Mouse (Mus musculus) intestine, embryonic 15.5 days (tissue): Measurements from ENCODE around the gene Plekhb2. TPM values are rescaled to one million over a fixed set of nuclear protein-coding genes. Genes with fewer than 3 reads are reported as not detected.
A peak's percentile ranks its signal among the peaks of the same experiment; 100 is the strongest.

Experiments
- ATAC-seq: fragments of 200-750 bp; cut with Nextera tagmentation; 2 replicates; pipeline ENCODE4 v1.8.0; 2017; ENCODE audit warnings: moderate TSS enrichment, moderate library complexity
- H3K27ac ChIP-seq: fragments of 300-500 bp; sonication (generic); 2 replicates; pipeline ENCODE4 v1.5.1; 2015; ENCODE audit warnings: mild to moderate bottlenecking, inconsistent platforms
- H3K27me3 ChIP-seq: fragments of 300-500 bp; sonication (generic); replicated peaks from 2 replicates; pipeline ENCODE4 v1.6.1; 2015; ENCODE audit warnings: inconsistent platforms
- H3K36me3 ChIP-seq: fragments of 300-500 bp; sonication (generic); 2 replicates; pipeline ENCODE4 v1.6.1; 2015; ENCODE audit warnings: inconsistent platforms
- H3K4me1 ChIP-seq: fragments of 300-500 bp; sonication (generic); replicated peaks from 2 replicates; pipeline ENCODE4 v1.6.1; 2015; ENCODE audit warnings: inconsistent platforms
- H3K4me2 ChIP-seq: fragments of 300-500 bp; sonication (generic); replicated peaks from 2 replicates; pipeline ENCODE4 v1.6.1; 2015; ENCODE audit warnings: mild to moderate bottlenecking, inconsistent platforms
- H3K4me3 ChIP-seq: fragments of 300-500 bp; sonication (generic); replicated peaks from 2 replicates; pipeline ENCODE4 v1.5.1; 2015; ENCODE audit warnings: inconsistent platforms
- H3K9ac ChIP-seq: fragments of 300-500 bp; sonication (generic); 2 replicates; pipeline ENCODE4 v1.6.1; 2015; ENCODE audit warnings: inconsistent platforms
- H3K9me3 ChIP-seq: fragments of 300-500 bp; sonication (generic); 2 replicates; pipeline ENCODE4 v1.6.1; 2016; ENCODE audit warnings: inconsistent platforms
- WGBS: fragments of 180-500 bp; shearing (Covaris S2); methylation state at CpG from one replicate; pipeline ENCODE4 v1.1.7; 2015; 5-methylcytosine and 5-hydroxymethylcytosine counted together
- polyA plus RNA-seq: library from polyadenylated mRNA; unstranded; fragments of >200 nt; fragmentation: Nextera tagmentation; extraction: Ambion mirVana; gene quantifications from 2 replicates; pipeline ENCODE4 v1.2.1, GENCODE M21; 2015

Gene Plekhb2
- polyA plus RNA-seq, 1 experiment from 2014 or later, result 78.3 TPM

DNA sequence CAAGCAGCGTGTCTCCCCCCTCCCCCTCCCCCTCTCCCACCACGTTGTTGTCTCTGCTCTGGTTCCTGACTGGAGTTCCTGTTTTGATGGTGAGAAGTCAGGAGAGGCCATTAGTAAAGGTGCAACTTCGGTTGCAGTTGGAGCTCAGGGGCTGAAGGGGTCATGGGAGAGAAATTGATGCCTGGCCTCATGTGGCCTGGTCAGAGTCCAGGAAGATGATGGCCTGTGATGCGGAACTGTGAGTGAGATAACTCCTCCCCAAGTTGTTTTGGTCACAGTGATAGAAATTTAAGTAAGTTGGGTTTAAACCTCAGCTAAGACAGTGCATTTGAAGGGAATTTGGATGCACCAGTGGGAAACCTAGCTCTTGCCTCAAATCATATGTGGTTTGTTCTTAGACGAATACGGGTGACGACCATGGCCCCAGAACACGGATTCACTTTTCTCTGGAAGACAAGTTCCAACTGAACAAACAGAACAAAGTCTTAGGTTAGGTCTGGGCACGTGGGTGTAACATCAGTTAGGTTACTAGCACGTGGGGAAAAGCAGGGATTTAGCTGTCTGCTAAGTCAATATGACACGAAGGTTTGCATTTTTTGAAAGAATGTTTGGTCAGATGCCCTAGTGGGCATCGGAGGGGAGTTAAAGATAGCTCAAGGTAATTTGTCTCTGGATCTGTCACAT lies 5.4 kb downstream of the Plekhb2 start:
- H3K9ac ChIP-seq, result no peak overlapping the region
- no peaks in the 10 kb centered on the region for H3K27me3 ChIP-seq
- WGBS, result 76% methylated on average over 12 of the region's 12 CpGs
- 0 out of 2 replicates have a peak, but pooled peaks cover 6% of the 10 kb centered on the region for H3K4me1 ChIP-seq
- H3K4me3 ChIP-seq, result no peak overlapping the region
- H3K4me2 ChIP-seq, result no peak overlapping the region
- H3K9me3 ChIP-seq, result no peaks in the 10 kb centered on the region
- no peak for ATAC-seq
- H3K27ac ChIP-seq, result no peak overlapping the region
- no peaks in the 10 kb centered on the region for H3K36me3 ChIP-seq

DNA sequence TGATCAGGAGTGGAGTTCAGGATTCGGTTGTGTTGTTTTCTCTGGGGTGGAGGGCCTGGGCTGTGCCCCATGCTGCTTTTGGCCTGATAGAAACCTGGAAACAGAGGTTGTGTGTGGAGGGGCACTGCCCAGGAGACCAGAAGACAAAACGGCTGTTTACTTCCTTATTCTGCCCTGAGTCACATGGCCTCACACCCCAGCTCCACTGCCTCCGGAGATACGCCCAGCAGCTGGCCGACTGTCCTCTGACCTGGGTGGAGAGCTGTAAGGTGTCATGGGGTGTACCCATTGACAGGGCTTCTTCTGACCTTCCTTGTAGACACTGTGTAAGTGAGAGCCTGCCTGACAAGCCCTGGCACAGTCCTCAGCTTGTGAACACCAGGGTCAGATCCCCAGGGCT lies 8.9 kb downstream of the Plekhb2 start:
- H3K27ac ChIP-seq, result peak overlapping the region; percentile 54; the same call in 1 of the 2 replicates
- 42% methylated on average over 5 of the region's 5 CpGs for WGBS
- H3K9me3 ChIP-seq, result no peaks in the 10 kb centered on the region
- no peaks in the 10 kb centered on the region for H3K27me3 ChIP-seq
- H3K4me2 ChIP-seq, result no peak overlapping the region
- H3K9ac ChIP-seq, result no peak overlapping the region
- 0 out of 2 replicates have a peak, but pooled peaks cover 3% of the 10 kb centered on the region for H3K4me1 ChIP-seq
- no peaks in the 10 kb centered on the region for H3K36me3 ChIP-seq
- ATAC-seq, result peak; percentile 93
- H3K4me3 ChIP-seq, result no peak overlapping the region

DNA sequence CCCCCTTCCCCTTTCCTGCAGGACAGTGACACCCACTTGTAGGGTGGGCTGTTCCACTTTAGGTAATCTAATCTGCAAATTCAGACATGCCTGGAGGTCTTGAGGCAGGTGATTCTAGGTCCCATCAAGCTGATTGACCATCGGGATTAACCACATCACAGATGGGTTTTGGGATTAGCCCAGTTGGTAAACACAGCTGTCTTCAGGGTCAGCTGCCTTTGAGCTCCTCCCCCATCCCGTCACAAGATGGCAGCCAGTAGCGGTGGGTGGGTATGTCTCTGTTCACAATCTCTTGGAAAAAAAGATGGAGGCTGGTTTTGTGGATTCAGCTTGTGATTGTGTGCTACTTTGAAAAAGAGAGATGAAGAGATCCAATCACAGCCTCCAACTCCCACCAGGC lies 10.0 kb downstream of the Plekhb2 start:
- Histone ChIP-seq H3K4me3 (no peak overlapping the region), H3K4me2 (no peak overlapping the region), H3K36me3 (no peaks in the 10 kb centered on the region), H3K9me3 (no peaks in the 10 kb centered on the region), H3K4me1 (0 out of 2 replicates have a peak, but pooled peaks cover 3% of the 10 kb centered on the region), H3K9ac (no peak overlapping the region), H3K27me3 (no peaks in the 10 kb centered on the region), H3K27ac (no peak overlapping the region)
- no peak for ATAC-seq
- 90% methylated on average over 3 of the region's 3 CpGs for WGBS

DNA sequence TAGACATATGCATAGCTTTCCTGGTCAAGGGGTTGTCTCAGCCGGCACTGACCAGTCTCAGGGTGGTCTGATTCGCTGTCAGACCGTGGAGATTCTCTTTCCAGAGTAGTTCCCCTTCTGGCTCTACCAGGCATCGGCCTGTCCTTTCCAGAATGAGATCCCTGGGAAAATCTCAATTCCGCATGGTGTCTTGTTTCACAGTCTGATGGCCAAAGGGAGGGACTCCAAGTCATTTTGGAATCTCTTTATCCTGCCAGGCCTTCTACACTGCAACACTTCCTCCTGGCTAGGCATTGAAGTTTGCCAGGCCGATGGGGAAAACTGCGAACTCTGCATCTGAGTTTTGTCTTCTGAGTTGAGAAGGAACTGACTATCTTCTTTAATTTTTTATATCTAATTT lies 10.4 kb downstream of the Plekhb2 start:
- no peak overlapping the region for H3K4me2 ChIP-seq
- no peak overlapping the region for H3K27ac ChIP-seq
- WGBS, result 86% methylated on average over 7 of the region's 7 CpGs
- H3K27me3 ChIP-seq, result no peaks in the 10 kb centered on the region
- no peak overlapping the region for H3K4me3 ChIP-seq
- no peak overlapping the region for H3K9ac ChIP-seq
- H3K4me1 ChIP-seq, result 0 out of 2 replicates have a peak, but pooled peaks cover 3% of the 10 kb centered on the region
- no peak for ATAC-seq
- H3K9me3 ChIP-seq, result no peaks in the 10 kb centered on the region
- H3K36me3 ChIP-seq, result no peaks in the 10 kb centered on the region

DNA sequence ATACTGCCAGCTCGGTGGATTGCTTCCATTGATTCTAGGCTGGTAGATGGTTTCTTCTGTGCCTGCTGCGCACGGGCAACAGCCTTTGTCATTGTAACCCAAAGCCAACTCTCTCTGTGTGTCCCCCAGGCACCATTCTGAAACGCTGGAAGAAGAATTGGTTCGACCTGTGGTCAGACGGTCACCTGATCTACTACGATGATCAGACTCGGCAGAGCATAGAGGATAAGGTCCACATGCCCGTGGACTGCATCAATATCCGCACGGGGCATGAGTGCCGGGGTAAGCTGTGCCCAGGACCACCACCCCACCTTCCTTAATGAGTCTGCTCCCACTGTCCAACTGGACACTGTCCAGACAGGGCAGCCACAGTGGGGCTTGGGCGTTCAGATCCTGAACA lies 13.1 kb downstream of the Plekhb2 start:
- H3K4me3 ChIP-seq, result no peak overlapping the region
- no peak for ATAC-seq
- H3K27ac ChIP-seq, result no peak overlapping the region
- H3K9me3 ChIP-seq, result no peaks in the 10 kb centered on the region
- no peak overlapping the region for H3K9ac ChIP-seq
- 92% methylated on average over 13 of the region's 13 CpGs for WGBS
- no peak overlapping the region for H3K4me2 ChIP-seq
- no peaks in the 10 kb centered on the region for H3K27me3 ChIP-seq
- H3K36me3 ChIP-seq, result no peaks in the 10 kb centered on the region
- H3K4me1 ChIP-seq, result 0 out of 2 replicates have a peak, but pooled peaks cover 3% of the 10 kb centered on the region

DNA sequence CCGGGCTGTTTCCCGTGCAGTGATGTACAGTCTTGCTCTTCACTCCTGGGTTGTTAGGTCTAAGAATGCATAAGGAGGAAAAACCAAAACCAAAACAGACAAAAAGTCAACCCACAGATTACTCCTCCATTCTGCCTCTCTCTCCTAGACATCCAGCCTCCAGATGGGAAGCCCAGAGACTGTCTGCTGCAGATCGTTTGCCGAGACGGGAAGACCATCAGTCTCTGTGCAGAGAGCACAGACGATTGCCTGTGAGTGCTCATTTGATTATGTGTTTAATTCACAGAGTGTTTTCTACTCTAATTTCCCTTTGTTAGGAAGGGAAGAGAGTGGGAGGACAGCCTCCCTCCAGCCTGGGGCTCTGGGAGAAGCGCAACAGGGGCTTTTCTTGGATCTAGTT lies 13.5 kb downstream of the Plekhb2 start:
- H3K4me2 ChIP-seq, result no peak overlapping the region
- H3K36me3 ChIP-seq, result 0 out of 2 replicates have a peak, but pooled peaks cover 3% of the 10 kb centered on the region
- H3K27ac ChIP-seq, result no peak overlapping the region
- WGBS, result 74% methylated on average over 7 of the region's 7 CpGs
- no peaks in the 10 kb centered on the region for H3K9me3 ChIP-seq
- no peaks in the 10 kb centered on the region for H3K27me3 ChIP-seq
- H3K4me1 ChIP-seq, result 0 out of 2 replicates have a peak, but pooled peaks cover 3% of the 10 kb centered on the region
- H3K4me3 ChIP-seq, result no peak overlapping the region
- no peak overlapping the region for H3K9ac ChIP-seq
- ATAC-seq, result no peak

DNA sequence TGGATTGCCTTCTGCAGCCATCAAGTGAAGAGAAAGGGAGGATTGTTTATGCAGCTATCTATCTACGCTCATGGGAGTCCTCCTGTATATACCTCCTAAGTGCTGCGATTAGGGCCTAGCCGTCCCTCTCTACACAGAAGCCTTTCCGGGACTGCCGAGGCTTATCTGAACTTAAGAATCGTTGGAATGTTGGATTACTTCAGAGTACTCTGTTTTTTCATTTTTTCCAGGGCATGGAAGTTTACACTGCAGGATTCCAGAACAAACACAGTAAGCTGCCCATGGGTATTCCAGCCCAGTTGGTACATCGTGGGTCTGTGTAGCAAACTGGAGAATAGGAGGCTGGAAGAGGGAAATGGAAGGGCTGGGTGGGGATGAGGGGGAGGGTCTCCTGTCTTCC lies 14.5 kb downstream of the Plekhb2 start:
- H3K4me2 ChIP-seq, result no peak overlapping the region
- no peaks in the 10 kb centered on the region for H3K27me3 ChIP-seq
- H3K4me1 ChIP-seq, result no peaks in the 10 kb centered on the region
- H3K4me3 ChIP-seq, result no peak overlapping the region
- no peaks in the 10 kb centered on the region for H3K9me3 ChIP-seq
- no peak overlapping the region for H3K27ac ChIP-seq
- WGBS, result 43% methylated on average over 7 of the region's 7 CpGs
- no peak for ATAC-seq
- peaks cover 3% of the 10 kb centered on the region; the same call in 1 of the 2 replicates for H3K36me3 ChIP-seq
- no peak overlapping the region for H3K9ac ChIP-seq

DNA sequence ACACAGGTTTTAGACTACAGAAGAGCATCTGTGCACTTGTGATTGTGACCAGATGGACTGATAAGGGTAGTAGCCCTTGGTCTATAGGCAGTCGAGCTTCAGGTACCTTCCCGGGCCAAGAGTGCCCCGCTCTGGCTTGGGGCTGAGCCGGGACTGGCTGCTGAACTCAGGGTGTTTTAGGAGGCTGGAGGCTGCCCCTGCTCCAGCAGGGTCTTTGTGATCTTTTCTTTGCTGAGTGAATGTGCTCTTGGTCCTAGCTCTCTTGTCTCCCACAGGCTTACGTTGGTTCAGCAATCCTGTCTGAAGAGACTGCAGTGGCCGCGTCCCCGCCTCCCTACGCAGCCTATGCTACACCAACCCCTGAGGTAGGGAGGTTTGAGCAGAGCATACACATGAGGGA lies 16.1 kb downstream of the Plekhb2 start:
- H3K4me3 ChIP-seq, result no peak overlapping the region
- no peaks in the 10 kb centered on the region for H3K9me3 ChIP-seq
- no peaks in the 10 kb centered on the region for H3K27me3 ChIP-seq
- H3K4me1 ChIP-seq, result no peaks in the 10 kb centered on the region
- 88% methylated on average over 9 of the region's 9 CpGs for WGBS
- no peak overlapping the region for H3K9ac ChIP-seq
- peaks cover 9% of the 10 kb centered on the region for H3K36me3 ChIP-seq
- H3K4me2 ChIP-seq, result no peak overlapping the region
- ATAC-seq, result no peak
- no peak overlapping the region for H3K27ac ChIP-seq

DNA sequence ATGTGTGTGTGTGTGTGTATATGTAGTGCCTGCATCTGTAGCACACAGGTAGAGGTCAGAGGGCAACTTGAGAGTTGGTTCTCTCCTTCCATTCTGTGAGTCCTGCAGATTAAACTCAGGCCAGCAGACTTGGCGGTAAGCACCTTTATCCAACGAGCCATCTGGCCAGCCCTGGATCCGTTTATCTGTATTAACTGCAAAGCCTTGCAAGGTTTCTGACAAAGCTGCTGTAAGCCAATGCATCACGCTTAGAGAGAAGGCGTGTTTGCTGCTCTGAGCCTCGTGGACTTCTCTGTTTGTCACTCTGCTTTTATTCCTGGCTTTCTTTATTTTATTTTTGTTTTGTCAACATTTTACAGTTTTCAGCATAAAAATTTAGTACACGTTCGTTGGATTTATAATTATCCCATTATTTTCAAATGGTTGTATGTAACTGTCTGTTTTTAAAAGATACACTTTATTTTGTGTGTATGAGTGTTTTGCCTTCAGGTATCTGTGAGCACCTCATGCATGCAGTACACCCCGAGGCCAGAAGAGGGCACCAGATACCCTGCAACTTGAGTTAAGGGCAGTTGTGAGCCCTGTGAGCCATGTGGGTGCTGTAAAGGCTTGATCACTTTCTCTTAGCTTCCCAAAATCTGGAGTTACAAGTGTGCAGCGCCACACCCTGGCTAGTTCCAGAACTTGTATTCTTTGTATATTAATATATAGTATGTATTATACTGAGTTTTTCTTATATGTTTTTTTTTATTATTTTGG lies 17.2 kb downstream of the Plekhb2 start:
- peaks cover 9% of the 10 kb centered on the region for H3K36me3 ChIP-seq
- no peak overlapping the region for H3K4me3 ChIP-seq
- 61% methylated on average over 10 of the region's 10 CpGs for WGBS
- no peaks in the 10 kb centered on the region for H3K27me3 ChIP-seq
- no peak overlapping the region for H3K27ac ChIP-seq
- H3K4me2 ChIP-seq, result no peak overlapping the region
- no peaks in the 10 kb centered on the region for H3K9me3 ChIP-seq
- peak; percentile 53 for ATAC-seq
- H3K4me1 ChIP-seq, result no peaks in the 10 kb centered on the region
- H3K9ac ChIP-seq, result no peak overlapping the region

DNA sequence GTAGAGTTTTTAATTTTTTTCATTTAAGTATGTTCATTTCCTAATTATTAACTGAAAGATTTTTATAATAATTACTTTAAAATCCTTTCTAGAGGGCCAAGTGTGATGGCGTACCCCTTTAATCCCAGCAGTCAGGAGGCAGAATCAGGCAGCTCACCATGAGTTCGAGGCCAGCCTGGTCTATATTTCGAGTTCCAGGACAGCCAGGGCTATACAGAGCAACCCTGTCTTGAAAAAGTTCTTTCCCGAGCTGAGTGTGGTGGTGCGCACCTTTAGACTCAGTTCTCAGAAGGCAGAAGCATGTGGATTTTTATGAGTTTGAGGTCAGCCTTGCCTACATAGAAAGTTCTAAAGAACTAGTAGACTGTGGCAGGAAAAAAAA lies 17.8 kb downstream of the Plekhb2 start:
- 89% methylated on average over 5 of the region's 5 CpGs for WGBS
- no peak overlapping the region for H3K9ac ChIP-seq
- H3K4me2 ChIP-seq, result no peak overlapping the region
- H3K4me1 ChIP-seq, result no peaks in the 10 kb centered on the region
- H3K4me3 ChIP-seq, result no peak overlapping the region
- no peaks in the 10 kb centered on the region for H3K27me3 ChIP-seq
- H3K9me3 ChIP-seq, result no peaks in the 10 kb centered on the region
- ATAC-seq, result no peak
- no peak overlapping the region for H3K27ac ChIP-seq
- H3K36me3 ChIP-seq, result peaks cover 9% of the 10 kb centered on the region

DNA sequence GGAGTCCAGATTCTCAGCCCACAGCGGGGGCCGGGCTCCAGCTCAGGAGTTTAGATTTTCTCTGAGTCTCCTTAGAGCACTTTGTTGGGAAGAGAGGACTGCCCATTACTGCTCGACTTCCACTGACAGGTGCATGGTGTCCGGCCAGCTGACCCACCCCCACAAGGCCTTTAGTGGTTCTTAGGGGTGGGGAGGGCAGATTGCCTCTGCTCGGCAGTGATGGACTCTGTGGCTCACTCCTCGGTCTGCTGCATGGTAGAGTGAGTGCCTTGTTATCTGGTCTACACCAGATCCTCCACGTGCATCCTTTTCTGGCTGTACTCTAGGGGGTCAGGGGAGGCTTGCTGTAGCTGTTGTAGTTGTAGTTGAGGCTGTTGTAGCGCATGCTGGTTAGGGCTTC lies 18.6 kb downstream of the Plekhb2 start:
- 90% methylated on average over 8 of the region's 8 CpGs for WGBS
- H3K36me3 ChIP-seq, result peaks cover 9% of the 10 kb centered on the region
- H3K27ac ChIP-seq, result no peak overlapping the region
- H3K9me3 ChIP-seq, result no peaks in the 10 kb centered on the region
- ATAC-seq, result no peak
- H3K4me3 ChIP-seq, result no peak overlapping the region
- no peaks in the 10 kb centered on the region for H3K4me1 ChIP-seq
- no peaks in the 10 kb centered on the region for H3K27me3 ChIP-seq
- H3K9ac ChIP-seq, result no peak overlapping the region
- no peak overlapping the region for H3K4me2 ChIP-seq

DNA sequence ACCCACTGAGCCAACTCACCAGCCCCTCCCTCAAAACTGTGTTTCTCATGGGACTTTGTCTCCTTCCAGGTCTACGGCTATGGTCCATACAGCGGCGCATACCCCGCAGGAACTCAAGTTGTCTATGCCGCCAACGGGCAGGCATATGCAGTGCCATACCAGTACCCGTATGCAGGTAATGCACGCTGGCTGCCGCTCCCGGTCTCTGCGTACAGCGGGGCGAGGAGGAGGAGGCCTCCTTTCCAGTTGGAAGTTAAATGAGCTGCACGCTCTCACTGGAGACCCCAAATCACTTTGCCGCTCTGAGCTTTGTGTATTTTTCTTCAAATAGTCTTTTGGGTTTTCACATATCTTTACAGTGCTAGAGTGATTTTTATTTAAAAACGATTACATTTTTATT lies 19.5 kb downstream of the Plekhb2 start:
- Histone ChIP-seq H3K4me1 (no peaks in the 10 kb centered on the region), H3K4me2 (no peak overlapping the region), H3K9me3 (no peaks in the 10 kb centered on the region), H3K36me3 (peaks cover 9% of the 10 kb centered on the region), H3K4me3 (no peak overlapping the region), H3K9ac (no peak overlapping the region), H3K27me3 (no peaks in the 10 kb centered on the region), H3K27ac (no peak overlapping the region)
- no peak for ATAC-seq
- 94% methylated on average over 16 of the region's 16 CpGs for WGBS

DNA sequence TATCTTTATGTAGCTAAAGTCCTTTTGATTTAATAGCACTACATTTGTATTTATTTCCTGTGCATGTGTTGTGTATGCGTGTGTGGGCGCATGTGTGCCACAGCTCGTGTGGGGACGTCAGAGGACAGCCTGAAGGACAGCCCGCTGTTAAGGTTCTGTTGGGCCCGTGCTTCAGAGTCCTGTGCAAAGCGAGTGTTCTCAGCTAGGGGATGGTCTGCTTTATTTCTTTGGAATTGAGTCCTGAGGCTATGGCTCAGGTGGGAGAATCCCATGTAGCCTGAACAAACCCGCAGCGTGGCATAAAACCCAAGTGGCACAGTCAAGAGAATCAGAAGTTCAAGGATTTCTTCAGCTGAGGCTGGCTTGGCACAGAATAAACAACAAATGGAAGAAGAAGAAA lies 21.4 kb downstream of the Plekhb2 start:
- H3K27me3 ChIP-seq, result no peaks in the 10 kb centered on the region
- peaks cover 10% of the 10 kb centered on the region for H3K36me3 ChIP-seq
- no peak overlapping the region for H3K4me3 ChIP-seq
- no peaks in the 10 kb centered on the region for H3K4me1 ChIP-seq
- H3K9ac ChIP-seq, result no peak overlapping the region
- no peak overlapping the region for H3K27ac ChIP-seq
- 93% methylated on average over 9 of the region's 9 CpGs for WGBS
- H3K4me2 ChIP-seq, result no peak overlapping the region
- ATAC-seq, result no peak
- H3K9me3 ChIP-seq, result no peaks in the 10 kb centered on the region
